Mouse (Mus musculus) forebrain, embryonic 16.5 days (tissue): ENCODE results near the gene Slc22a1. TPM values are rescaled to one million over a fixed set of nuclear protein-coding genes. Genes with fewer than 3 reads are reported as not detected.
"Not testable (repeated sequence)": the region's sequence is repeated elsewhere in the genome, so short reads cannot be mapped to it uniquely, and the experiment has no call there.

Experiments
- ATAC-seq: fragments of 200-750 bp; cut with Nextera tagmentation; 2 replicates; pipeline ENCODE4 v1.8.0; 2017; ENCODE audit warnings: mild to moderate bottlenecking, moderate library complexity
- H3K27ac ChIP-seq: fragments of 300-500 bp; sonication (generic); 2 replicates; pipeline ENCODE4 v1.5.1; 2014; ENCODE audit warnings: low read length, control low read depth
- H3K27me3 ChIP-seq: fragments of 300-500 bp; sonication (generic); replicated peaks from 2 replicates; pipeline ENCODE4 v1.6.1; 2014; ENCODE audit warnings: low read length; ENCODE audit not compliant: control insufficient read depth, insufficient read depth
- H3K36me3 ChIP-seq: fragments of 300-500 bp; sonication (generic); 2 replicates; pipeline ENCODE4 v1.6.1; 2014; ENCODE audit not compliant: control insufficient read depth, insufficient read depth
- H3K4me1 ChIP-seq: fragments of 300-500 bp; sonication (generic); replicated peaks from 2 replicates; pipeline ENCODE4 v1.6.1; 2014; ENCODE audit warnings: low read length; ENCODE audit not compliant: control insufficient read depth, insufficient read depth
- H3K4me2 ChIP-seq: fragments of 300-500 bp; sonication (generic); 2 replicates; pipeline ENCODE4 v1.6.1; 2014; ENCODE audit warnings: mild to moderate bottlenecking, low read length, control low read depth
- H3K4me3 ChIP-seq: fragments of 300-500 bp; sonication (generic); replicated peaks from 2 replicates; pipeline ENCODE4 v1.5.1; 2014; ENCODE audit warnings: mild to moderate bottlenecking, low read length, control low read depth
- H3K9ac ChIP-seq: fragments of 300-500 bp; sonication (generic); replicated peaks from 2 replicates; pipeline ENCODE4 v1.6.1; 2014; ENCODE audit warnings: low read depth, low read length, control low read depth
- H3K9me3 ChIP-seq: fragments of 300-500 bp; sonication (generic); 2 replicates; pipeline ENCODE4 v1.6.1; 2016; ENCODE audit warnings: low read length; ENCODE audit not compliant: control insufficient read depth
- WGBS: fragments of 180-500 bp; shearing (Covaris S2); extraction: QIAGEN DNeasy Blood & Tissue Kit; methylation state at CpG from one replicate; pipeline ENCODE4 v1.1.7; 2014; 5-methylcytosine and 5-hydroxymethylcytosine counted together
- polyA plus RNA-seq: library from polyadenylated mRNA; unstranded; fragments of >200 nt; fragmentation: Nextera tagmentation; extraction: Ambion mirVana; gene quantifications from 2 replicates; pipeline ENCODE4 v1.2.1, GENCODE M21; 2015

The Slc22a1 gene
- polyA plus RNA-seq, 1 experiment from 2014 or later = not detected

- Histone ChIP-seq H3K27ac (no peak overlapping the region), H3K27me3 (no peaks in the 10 kb centered on the region), H3K4me2 (no peak overlapping the region), H3K4me3 (no peak overlapping the region), H3K36me3 (peaks cover 54% of the 10 kb centered on the region), H3K9ac (no peak overlapping the region), H3K4me1 (no peaks in the 10 kb centered on the region), H3K9me3 (no peaks in the 10 kb centered on the region)
- no peak for ATAC-seq
- 83% methylated on average over 3 of the region's 3 CpGs for WGBS
Measured at GRCm38 (mm10) chr17:12689537-12689936, 13.9 kb upstream of the Slc22a1 start.

- Histone ChIP-seq H3K36me3 (peaks cover 58% of the 10 kb centered on the region), H3K27ac (no peak overlapping the region), H3K9me3 (no peaks in the 10 kb centered on the region), H3K9ac (no peak overlapping the region), H3K27me3 (no peaks in the 10 kb centered on the region), H3K4me2 (no peak overlapping the region), H3K4me3 (no peak overlapping the region), H3K4me1 (no peaks in the 10 kb centered on the region)
- 90% methylated on average over 20 of the region's 20 CpGs for WGBS
- ATAC-seq = no peak
Measured at GRCm38 (mm10) chr17:12688427-12689110, 12.9 kb upstream of the Slc22a1 start.

- Histone ChIP-seq H3K4me1 (no peaks in the 10 kb centered on the region), H3K4me2 (no peak overlapping the region), H3K4me3 (no peak overlapping the region), H3K9ac (no peak overlapping the region), H3K36me3 (peaks cover 52% of the 10 kb centered on the region), H3K27ac (no peak overlapping the region), H3K27me3 (no peaks in the 10 kb centered on the region), H3K9me3 (no peaks in the 10 kb centered on the region)
- no peak for ATAC-seq
- 95% methylated on average over 7 of the region's 7 CpGs for WGBS
Measured at GRCm38 (mm10) chr17:12684928-12685624, 9.4 kb upstream of the Slc22a1 start.

- 75% methylated on average over 4 of the region's 4 CpGs for WGBS
- no peak for ATAC-seq
- Histone ChIP-seq H3K27ac (no peak overlapping the region), H3K4me2 (no peak overlapping the region), H3K27me3 (no peaks in the 10 kb centered on the region), H3K36me3 (peaks cover 49% of the 10 kb centered on the region), H3K4me3 (no peak overlapping the region), H3K4me1 (no peaks in the 10 kb centered on the region), H3K9me3 (no peaks in the 10 kb centered on the region), H3K9ac (no peak overlapping the region)
Measured at GRCm38 (mm10) chr17:12684412-12684811, 8.8 kb upstream of the Slc22a1 start.

- Histone ChIP-seq H3K27me3 (no peaks in the 10 kb centered on the region), H3K9ac (no peak overlapping the region), H3K9me3 (no peaks in the 10 kb centered on the region), H3K36me3 (peaks cover 44% of the 10 kb centered on the region), H3K4me1 (no peaks in the 10 kb centered on the region), H3K4me2 (no peak overlapping the region), H3K4me3 (no peak overlapping the region), H3K27ac (no peak overlapping the region)
- 92% methylated on average over 13 of the region's 13 CpGs for WGBS
- ATAC-seq = no peak
Measured at GRCm38 (mm10) chr17:12683582-12683981, 8.0 kb upstream of the Slc22a1 start.

- Histone ChIP-seq H3K4me1 (no peaks in the 10 kb centered on the region), H3K9me3 (no peaks in the 10 kb centered on the region), H3K27ac (no peak overlapping the region), H3K9ac (no peak overlapping the region), H3K36me3 (peaks cover 8% of the 10 kb centered on the region), H3K4me2 (no peak overlapping the region), H3K27me3 (no peaks in the 10 kb centered on the region), H3K4me3 (no peak overlapping the region)
- ATAC-seq = no peak
Measured at GRCm38 (mm10) chr17:12678261-12678660, 2.6 kb upstream of the Slc22a1 start.

GRCm38 (mm10) chr17:12677139-12677538 lies 1.5 kb upstream of the Slc22a1 start:
- no peak overlapping the region for H3K4me2 ChIP-seq
- no peak overlapping the region for H3K27ac ChIP-seq
- H3K36me3 ChIP-seq = peaks cover 3% of the 10 kb centered on the region
- no peak overlapping the region for H3K4me3 ChIP-seq
- H3K4me1 ChIP-seq = no peaks in the 10 kb centered on the region
- no peak overlapping the region for H3K9ac ChIP-seq
- H3K27me3 ChIP-seq = no peaks in the 10 kb centered on the region
- no peak for ATAC-seq
- no peaks in the 10 kb centered on the region for H3K9me3 ChIP-seq

- H3K27ac ChIP-seq, H3K9me3 ChIP-seq, H3K4me1 ChIP-seq, H3K36me3 ChIP-seq, H3K9ac ChIP-seq, H3K4me3 ChIP-seq, H3K4me2 ChIP-seq, ATAC-seq, H3K27me3 ChIP-seq: not testable (repeated sequence)
- WGBS = 95% methylated on average over 7 of the region's 7 CpGs
Measured at GRCm38 (mm10) chr17:12674980-12675379, 649 bp downstream of the Slc22a1 start.

- no peak overlapping the region for H3K9ac ChIP-seq
- H3K27ac ChIP-seq = no peak overlapping the region
- H3K36me3 ChIP-seq = no peaks in the 10 kb centered on the region
- no peak overlapping the region for H3K4me3 ChIP-seq
- H3K4me1 ChIP-seq = no peaks in the 10 kb centered on the region
- 63% methylated on average over 3 of the region's 3 CpGs for WGBS
- no peaks in the 10 kb centered on the region for H3K9me3 ChIP-seq
- no peaks in the 10 kb centered on the region for H3K27me3 ChIP-seq
- no peak overlapping the region for H3K4me2 ChIP-seq
- ATAC-seq = no peak
Measured at GRCm38 (mm10) chr17:12673871-12674270, 1.8 kb downstream of the Slc22a1 start.
